Mouse (Mus musculus) embryonic fibroblast, embryonic 13.5 days (primary cell): ENCODE results near the gene A930004D18Rik.

Experiments
- CTCF ChIP-seq: IDR thresholded peaks from 2 replicates; pipeline ENCODE4 v1.5.1; 2011; ENCODE audit warnings: mild to moderate bottlenecking, control low read depth, low read length, moderate library complexity, borderline replicate concordance; ENCODE audit not compliant: insufficient read depth
- POLR2A ChIP-seq: IDR thresholded peaks from 2 replicates; pipeline ENCODE4 v1.6.1; 2011; ENCODE audit warnings: low read depth, mild to moderate bottlenecking, control low read depth, low read length, moderate library complexity

GRCm38 (mm10) chr2:18032538-18032895 lies 5.0 kb downstream of the A930004D18Rik start:
- TF ChIP-seq CTCF = no peak
- no peak for TF ChIP-seq POLR2A
